ENCODE assay signal across 2 mouse cellular contexts in the genomic region with DNA sequence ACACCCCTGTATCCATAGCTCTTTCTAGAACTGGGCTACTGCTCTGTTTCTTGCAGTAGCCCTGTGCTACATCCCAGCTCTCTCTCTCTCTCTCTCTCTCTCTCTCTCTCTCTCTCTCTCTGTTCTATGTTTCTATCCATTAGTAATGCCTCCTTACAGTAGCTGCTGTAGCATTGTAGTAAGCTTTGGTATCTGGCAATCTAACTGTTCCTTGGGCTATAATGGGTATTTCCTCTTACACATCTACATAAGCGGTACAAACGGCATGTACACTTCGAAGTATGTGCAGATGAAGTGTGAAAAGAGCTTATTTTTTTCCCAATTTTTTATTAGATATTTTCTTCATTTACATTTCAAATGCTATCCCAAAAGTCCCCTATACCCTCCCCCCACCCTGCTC.
TF ChIP-seq lines count a peak whose summit lies in the region.

No protein-coding gene starts in this region.

TF ChIP-seq in CH12.LX, 34 proteins besides CTCF, POLR2A, EP300 and RAD21:
- TF ChIP-seq POLR2AphosphoS2 (IDR thresholded peaks at IDR 0.05; ENCODE audit: low read depth, low read length) (no peak), JUND (conservative IDR thresholded peaks at IDR 0.05; ENCODE audit: low read depth, low read length) (0 out of 2 replicates have a peak, but pooled peaks have one; percentile 14), CHD2 (IDR thresholded peaks at IDR 0.05; ENCODE audit: low read length) (no peak), GABPA (IDR thresholded peaks at IDR 0.05; ENCODE audit: insufficient replicate concordance, low read depth, low read length) (no peak)

TF ChIP-seq in myocyte, 11 proteins besides CTCF, POLR2A, EP300 and RAD21:
- no peak for TF ChIP-seq E2F4 (IDR thresholded peaks at IDR 0.05; ENCODE audit: insufficient read depth)
- no peak for TF ChIP-seq MAX (IDR thresholded peaks at IDR 0.05; ENCODE audit: low read depth)
- TF ChIP-seq CEBPB (IDR thresholded peaks at IDR 0.05; ENCODE audit: insufficient read depth, poor library complexity, severe bottlenecking) = no peak
- no peak for TF ChIP-seq USF1 (IDR thresholded peaks at IDR 0.05; ENCODE audit: low read depth)
- no peak for TF ChIP-seq SRF (IDR thresholded peaks at IDR 0.05; ENCODE audit: control insufficient read depth, insufficient read length, low read depth)
- no peak for TF ChIP-seq MYOD1 (IDR thresholded peaks at IDR 0.05; ENCODE audit: control insufficient read depth in 1 of 3, insufficient read length in 2 of 3, low read depth in 2 of 3)
- no peak for TF ChIP-seq TCF12 (IDR thresholded peaks at IDR 0.05; ENCODE audit: insufficient read depth, poor library complexity, severe bottlenecking)
- TF ChIP-seq MYOG (IDR thresholded peaks at IDR 0.05; ENCODE audit: control insufficient read depth in 1 of 3, insufficient read depth in 1 of 3, insufficient read length in 2 of 3, low read depth in 2 of 3) = no peak
- no peak for TF ChIP-seq POLR2AphosphoS2 (IDR thresholded peaks at IDR 0.05; ENCODE audit: insufficient read length, low read depth)
- no peak for TF ChIP-seq TCF3 (IDR thresholded peaks at IDR 0.05; ENCODE audit: insufficient read length, low read depth)
- no peak for TF ChIP-seq REST (IDR thresholded peaks at IDR 0.05; ENCODE audit: insufficient read depth, insufficient read length)
TF ChIP-seq in myocyte: peak in this region for 0.
